Mouse (Mus musculus) ES-E14 (cell line): ENCODE measurements around the gene Ndufaf1. TPM values are rescaled to one million over a fixed set of nuclear protein-coding genes. Genes with fewer than 3 reads are reported as not detected.
A peak's percentile ranks its signal among the peaks of the same experiment; 100 is the strongest.
"Not testable (repeated sequence)": the region's sequence is repeated elsewhere in the genome, so short reads cannot be mapped to it uniquely, and the experiment has no call there.

Experiments
- DNase-seq: peaks from one replicate; pipeline ENCODE4 v3.0.0-alpha.2; 2013; ENCODE audit warnings: low read depth, low spot score
- H3K27ac ChIP-seq: 2 replicates; pipeline ENCODE4 v1.5.1; 2012; ENCODE audit warnings: low read depth, mild to moderate bottlenecking, low read length, moderate library complexity, mixed read lengths; ENCODE audit not compliant: poor library complexity, insufficient read depth, severe bottlenecking
- H3K36me3 ChIP-seq: 2 replicates; pipeline ENCODE4 v1.6.1; 2012; ENCODE audit warnings: mild to moderate bottlenecking, low read length, moderate library complexity, mixed read lengths; ENCODE audit not compliant: control insufficient read depth, poor library complexity, insufficient read depth, severe bottlenecking
- H3K4me1 ChIP-seq, 2 experiments: fragments of 150-350 bp in 1 of 2; sonication (generic) in 1 of 2; 2 replicates each; pipeline ENCODE4 v1.6.1; 2012; ENCODE audit warnings: low read length in 2 of 2, mild to moderate bottlenecking in 1 of 2, mixed read lengths in 1 of 2; ENCODE audit not compliant: control insufficient read depth in 2 of 2, insufficient read depth in 2 of 2, poor library complexity in 1 of 2
- H3K4me3 ChIP-seq, 2 experiments: fragments of 150-350 bp in 1 of 2; sonication (generic) in 1 of 2; 2 replicates each; pipeline ENCODE4 v1.5.1; 2012; ENCODE audit warnings: low read length in 2 of 2, low read depth in 1 of 2, mild to moderate bottlenecking in 1 of 2, mixed read lengths in 1 of 2; ENCODE audit not compliant: insufficient read depth in 1 of 2, poor library complexity in 1 of 2, severe bottlenecking in 1 of 2
- H3K9ac ChIP-seq: 2 replicates; pipeline ENCODE4 v1.6.1; 2012; ENCODE audit warnings: low read depth, mild to moderate bottlenecking, low read length, mixed read lengths; ENCODE audit not compliant: poor library complexity, insufficient read depth, severe bottlenecking
- H3K9me3 ChIP-seq: fragments of 150-350 bp; sonication (generic); 2 replicates; pipeline ENCODE4 v1.6.1; 2012; ENCODE audit warnings: low read depth, mild to moderate bottlenecking, low read length; ENCODE audit not compliant: control insufficient read depth, insufficient read depth
- CHD2 ChIP-seq: IDR thresholded peaks from 2 replicates; pipeline ENCODE4 v1.6.1; 2014; ENCODE audit warnings: mild to moderate bottlenecking, low read depth, low read length, inconsistent platforms
- HCFC1 ChIP-seq: IDR thresholded peaks from 2 replicates; pipeline ENCODE4 v1.6.1; 2012; ENCODE audit warnings: low read length, inconsistent platforms, borderline replicate concordance; ENCODE audit not compliant: insufficient read depth
- MAFK ChIP-seq: IDR thresholded peaks from 2 replicates; pipeline ENCODE4 v1.6.1; 2014; ENCODE audit warnings: mild to moderate bottlenecking, low read depth, low read length, inconsistent platforms; ENCODE audit not compliant: insufficient read depth
- ZC3H11A ChIP-seq: IDR thresholded peaks from 2 replicates; pipeline ENCODE4 v1.6.1; 2012; ENCODE audit warnings: low read depth, mild to moderate bottlenecking, inconsistent platforms, low read length, borderline replicate concordance
- ZNF384 ChIP-seq: IDR thresholded peaks from 2 replicates; pipeline ENCODE4 v1.6.1; 2012; ENCODE audit warnings: low read depth, low read length, inconsistent platforms
- in situ Hi-C, 2 experiments: fragments of 600-800 bp; cut with MboI; formaldehyde crosslinking; loops; one replicate each; pipeline ENCODE4 v1.15.1; 2025; ENCODE audit warnings: low sequenced_read_pairs in 2 of 2, inconsistent platforms in 1 of 2; ENCODE audit not compliant: unreplicated experiment in 2 of 2
- total RNA-seq: library from RNA; depleted of rRNA; stranded (reverse); fragments of 300-350 nt; gene quantifications from 2 replicates; pipeline ENCODE4 v1.2.3, GENCODE M21; 2012

Ndufaf1 gene
- total RNA-seq, 1 experiment = 18.6 TPM

DNA sequence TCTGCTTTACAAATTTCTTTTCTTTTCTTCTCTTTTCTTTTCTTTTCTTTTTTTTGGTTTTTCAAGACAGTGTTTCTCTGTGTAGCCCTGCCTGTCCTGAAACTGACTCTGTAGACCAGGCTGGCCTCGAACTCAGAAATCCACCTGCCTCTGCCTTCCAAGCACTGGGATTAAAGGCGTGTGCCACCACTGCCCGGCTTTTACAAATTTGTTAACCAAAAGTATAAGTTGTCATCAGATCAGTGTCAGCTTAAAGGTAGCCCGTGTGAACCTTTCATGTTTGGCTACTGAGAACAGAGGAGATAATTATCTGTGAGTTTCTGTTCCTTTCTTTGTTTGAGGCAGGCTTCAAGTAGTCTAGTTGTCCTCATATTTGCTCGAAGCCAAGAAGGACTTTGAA, 18.4 kb downstream of the Ndufaf1 start:
- Histone ChIP-seq H3K9me3 (no peaks in the 10 kb centered on the region), H3K4me1 (no peaks in the 10 kb centered on the region), H3K27ac (no peak overlapping the region), H3K4me3 (no peak overlapping the region), H3K9ac (no peak overlapping the region), H3K36me3 (peaks cover 37% of the 10 kb centered on the region)
- TF ChIP-seq ZNF384 = no peak
- no peak for TF ChIP-seq MAFK
- in situ Hi-C loops = no loop called here
- DNase-seq = no peak

DNA sequence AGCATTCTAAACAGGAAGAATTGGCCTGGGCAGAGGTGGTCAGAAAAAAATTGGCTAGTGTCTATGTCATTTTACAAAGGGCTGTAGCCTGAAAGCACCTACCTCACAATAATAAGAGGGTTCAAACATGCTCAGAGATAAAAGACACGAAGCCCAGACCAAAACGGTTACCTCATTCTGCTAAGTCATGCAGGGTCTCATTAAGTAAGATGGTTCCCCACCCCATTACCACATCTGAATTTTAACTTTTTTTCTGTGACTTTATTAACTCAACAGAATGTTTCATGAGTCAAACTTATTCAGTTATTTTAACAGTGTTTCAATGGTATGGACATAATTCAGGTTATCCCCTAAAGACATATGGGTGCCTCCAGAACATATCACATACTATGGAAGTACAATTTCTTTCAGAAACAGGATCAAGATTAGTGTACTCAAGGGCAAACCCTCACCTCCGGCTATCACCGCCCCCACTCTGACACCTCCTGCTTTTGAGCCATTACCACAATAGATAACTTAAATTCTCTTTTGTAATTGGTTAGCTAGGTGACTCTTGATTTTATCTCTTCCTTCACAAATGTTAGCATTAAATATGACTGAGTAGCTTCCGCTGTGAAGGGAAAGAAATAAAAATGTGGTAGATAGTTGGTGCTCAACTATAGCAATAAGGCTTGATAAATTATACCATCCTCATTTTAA, 21.3 kb downstream of the Ndufaf1 start:
- TF ChIP-seq HCFC1 (no peak), MAFK (no peak), CHD2 (no peak), ZC3H11A (no peak), ZNF384 (no peak)
- no peaks in the 10 kb centered on the region for H3K4me1 ChIP-seq
- H3K4me3 ChIP-seq = no peak overlapping the region
- DNase-seq = no peak
- in situ Hi-C loops = no loop called here
- no peak overlapping the region for H3K9ac ChIP-seq
- H3K27ac ChIP-seq = no peak overlapping the region
- no peaks in the 10 kb centered on the region for H3K9me3 ChIP-seq
- peaks cover 43% of the 10 kb centered on the region for H3K36me3 ChIP-seq

DNA sequence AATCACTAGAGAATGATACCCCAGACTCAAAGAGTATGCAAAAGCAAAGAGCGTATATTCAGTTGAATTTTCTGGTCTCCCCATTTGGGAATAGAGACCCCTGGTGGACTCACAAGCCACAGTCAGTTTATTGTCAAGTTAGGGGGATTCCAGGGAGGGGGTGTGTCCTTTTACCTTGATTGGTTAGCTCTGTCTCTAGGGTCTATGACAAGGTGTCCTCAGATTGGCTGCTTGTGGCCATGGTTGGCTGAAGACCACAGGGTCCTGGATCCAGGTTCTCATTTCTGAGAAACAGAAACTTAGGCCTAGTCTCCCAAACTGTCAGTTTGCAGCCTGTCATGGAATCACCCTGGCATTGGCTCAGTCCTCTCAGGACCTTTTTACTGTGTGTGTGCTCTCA, 25.8 kb downstream of the Ndufaf1 start:
- in situ Hi-C loops = no loop called here
- no peak overlapping the region for H3K4me3 ChIP-seq
- TF ChIP-seq ZNF384 = no peak
- TF ChIP-seq ZC3H11A = no peak
- no peak for TF ChIP-seq CHD2
- TF ChIP-seq HCFC1 = no peak
- TF ChIP-seq MAFK = no peak
- H3K36me3 ChIP-seq = peaks cover 30% of the 10 kb centered on the region
- H3K4me1 ChIP-seq = no peaks in the 10 kb centered on the region
- H3K9ac ChIP-seq = no peak overlapping the region
- no peaks in the 10 kb centered on the region for H3K9me3 ChIP-seq
- DNase-seq = peak; percentile 11
- no peak overlapping the region for H3K27ac ChIP-seq

DNA sequence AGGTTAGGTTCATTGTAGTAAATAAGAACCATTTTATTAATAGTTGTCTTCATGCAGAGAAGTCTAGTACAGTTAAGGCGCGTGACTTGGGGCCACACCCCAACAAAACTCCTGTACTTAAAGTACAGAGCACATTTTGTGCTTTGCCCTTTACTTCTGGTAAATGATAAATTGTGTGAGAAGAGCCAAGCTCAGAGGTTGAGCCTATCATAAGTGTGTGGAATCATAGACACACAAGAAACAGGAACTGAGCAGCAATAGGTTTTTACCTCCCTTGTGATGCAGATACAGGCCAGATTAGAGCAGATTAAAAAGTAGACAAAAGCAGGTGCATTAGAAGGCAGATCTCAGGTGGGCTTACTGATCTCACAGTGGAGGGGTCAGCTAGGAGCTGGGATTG, 41.3 kb downstream of the Ndufaf1 start:
- DNase-seq = no peak
- TF ChIP-seq MAFK (no peak), CHD2 (no peak), ZNF384 (no peak), ZC3H11A (no peak), HCFC1 (no peak)
- Histone ChIP-seq H3K36me3 (peaks cover 8% of the 10 kb centered on the region), H3K9ac (no peak overlapping the region), H3K4me3 (no peak overlapping the region), H3K9me3 (no peaks in the 10 kb centered on the region), H3K27ac (no peak overlapping the region), H3K4me1 (peaks cover 0 to 4% of the 10 kb centered on the region in 2 experiments; a peak in 2 of 4 replicates)
- in situ Hi-C loops = no loop called here

DNA sequence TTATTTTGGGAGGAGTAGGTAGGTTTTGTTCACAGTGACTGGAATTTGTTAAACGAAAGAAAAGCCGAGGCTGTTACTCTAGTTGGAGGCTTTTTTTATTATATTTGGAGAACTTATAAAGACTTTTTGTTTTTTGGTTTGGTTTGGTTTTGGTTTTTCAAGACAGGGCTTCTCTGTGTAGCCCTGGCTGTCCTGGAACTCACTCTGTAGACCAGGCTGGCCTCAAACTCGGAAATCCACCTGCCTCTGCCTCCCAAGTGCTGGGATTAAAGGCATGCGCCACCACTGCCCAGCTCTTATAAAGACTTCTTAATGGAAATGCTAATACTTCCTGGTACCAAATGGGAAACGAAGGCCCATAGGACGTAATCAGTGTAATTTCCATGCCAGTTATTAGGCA, 43.6 kb downstream of the Ndufaf1 start:
- H3K27ac ChIP-seq, H3K9me3 ChIP-seq, H3K4me1 ChIP-seq, H3K36me3 ChIP-seq, DNase-seq, in situ Hi-C loops: not testable (repeated sequence)
- Histone ChIP-seq H3K4me3 (peak overlapping the region; percentile 85 to 100), H3K9ac (peak overlapping the region; percentile 85)
